Mouse (Mus musculus) liver, embryonic 16.5 days (tissue): ENCODE data around the gene 9930104L06Rik. TPM values are rescaled to one million over a fixed set of nuclear protein-coding genes. Genes with fewer than 3 reads are reported as not detected.

ENCODE experiments used
- ATAC-seq: fragments of 200-750 bp; cut with Nextera tagmentation; 2 replicates; pipeline ENCODE4 v1.8.0; 2017; ENCODE audit warnings: low read depth, mild to moderate bottlenecking, moderate number of reproducible peaks, moderate library complexity
- H3K27ac ChIP-seq: fragments of 300-500 bp; sonication (generic); 2 replicates; pipeline ENCODE4 v1.5.1; 2014; ENCODE audit warnings: mild to moderate bottlenecking, low read length
- H3K27me3 ChIP-seq: fragments of 300-500 bp; sonication (generic); 2 replicates; pipeline ENCODE4 v1.6.1; 2014; ENCODE audit warnings: low read depth, low read length, mixed read lengths; ENCODE audit not compliant: control insufficient read depth, insufficient read depth
- H3K36me3 ChIP-seq: fragments of 300-500 bp; sonication (generic); 2 replicates; pipeline ENCODE4 v1.6.1; 2014; ENCODE audit warnings: mild to moderate bottlenecking; ENCODE audit not compliant: control insufficient read depth, insufficient read depth
- H3K4me1 ChIP-seq: fragments of 300-500 bp; sonication (generic); 2 replicates; pipeline ENCODE4 v1.6.1; 2014; ENCODE audit warnings: low read depth, low read length, mixed read lengths; ENCODE audit not compliant: control insufficient read depth
- H3K4me2 ChIP-seq: fragments of 300-500 bp; sonication (generic); 2 replicates; pipeline ENCODE4 v1.6.1; 2014; ENCODE audit warnings: low read depth, low read length, mixed read lengths
- H3K4me3 ChIP-seq: fragments of 300-500 bp; sonication (generic); 2 replicates; pipeline ENCODE4 v1.5.1; 2014; ENCODE audit warnings: low read depth, mild to moderate bottlenecking, low read length
- H3K9ac ChIP-seq: fragments of 300-500 bp; sonication (generic); 2 replicates; pipeline ENCODE4 v1.6.1; 2014; ENCODE audit warnings: low read depth, low read length
- H3K9me3 ChIP-seq: fragments of 300-500 bp; sonication (generic); replicated peaks from 2 replicates; pipeline ENCODE4 v1.6.1; 2016; ENCODE audit warnings: low read length; ENCODE audit not compliant: control insufficient read depth
- WGBS: fragments of 180-500 bp; shearing (Covaris S2); extraction: QIAGEN DNeasy Blood & Tissue Kit; methylation state at CpG from one replicate; pipeline ENCODE4 v1.1.7; 2014; ENCODE audit not compliant: insufficient replicate concordance; 5-methylcytosine and 5-hydroxymethylcytosine counted together
- polyA plus RNA-seq: library from polyadenylated mRNA; unstranded; fragments of >200 nt; fragmentation: Nextera tagmentation; extraction: Ambion mirVana; gene quantifications from 2 replicates; pipeline ENCODE4 v1.2.1, GENCODE M21; 2015

9930104L06Rik gene
- polyA plus RNA-seq, 1 experiment from 2014 or later = 4.3 TPM

DNA sequence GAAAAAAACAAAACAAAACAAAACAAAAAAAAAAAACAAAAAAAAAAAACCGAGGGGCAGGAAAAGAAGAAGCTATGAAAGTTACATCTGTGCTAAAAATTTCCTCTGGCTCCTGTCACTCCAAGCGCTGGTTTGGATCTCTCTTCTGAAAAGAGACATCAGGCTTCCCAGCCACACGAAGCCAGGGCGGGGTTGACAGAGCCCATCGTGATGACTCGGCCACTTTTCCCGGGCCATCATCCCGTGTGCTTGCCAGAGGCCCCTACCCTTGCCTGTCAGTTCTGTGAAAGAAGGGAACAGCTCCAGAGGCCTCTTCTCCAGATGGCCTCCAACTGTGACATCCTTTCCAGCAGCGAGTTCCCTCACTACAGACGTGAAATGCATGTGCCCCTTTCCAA, 14.2 kb downstream of the 9930104L06Rik start:
- ATAC-seq = no peak
- Histone ChIP-seq H3K4me3 (no peak overlapping the region), H3K4me1 (no peaks in the 10 kb centered on the region), H3K36me3 (no peaks in the 10 kb centered on the region), H3K4me2 (no peak overlapping the region), H3K9me3 (no peaks in the 10 kb centered on the region), H3K27ac (no peak overlapping the region), H3K9ac (no peak overlapping the region), H3K27me3 (no peaks in the 10 kb centered on the region)
- 28% methylated on average over 10 of the region's 10 CpGs for WGBS

DNA sequence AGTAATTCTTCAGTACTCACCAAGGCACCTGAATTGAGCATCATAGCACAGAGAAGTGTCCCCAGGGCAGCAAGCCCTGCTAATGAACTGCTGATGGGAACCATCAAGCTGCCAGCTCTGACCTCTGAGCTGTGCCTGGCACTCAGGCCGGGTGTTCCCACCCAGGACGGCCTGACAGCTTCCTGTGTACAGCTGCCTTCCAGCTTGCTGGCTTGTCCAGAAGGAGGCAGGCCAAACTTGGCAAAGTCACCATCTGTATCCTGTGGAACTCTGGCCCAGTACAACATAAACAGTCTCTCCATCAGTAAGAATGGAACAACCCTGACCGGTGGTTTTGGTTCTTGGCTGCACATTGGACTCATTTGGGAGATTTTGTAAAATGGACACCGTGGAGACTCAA, 16.7 kb downstream of the 9930104L06Rik start:
- Histone ChIP-seq H3K4me3 (no peak overlapping the region), H3K27me3 (no peaks in the 10 kb centered on the region), H3K4me1 (no peaks in the 10 kb centered on the region), H3K9me3 (no peaks in the 10 kb centered on the region), H3K9ac (no peak overlapping the region), H3K27ac (no peak overlapping the region), H3K36me3 (no peaks in the 10 kb centered on the region), H3K4me2 (no peak overlapping the region)
- ATAC-seq = no peak
- WGBS = 51% methylated on average over 4 of the region's 4 CpGs

DNA sequence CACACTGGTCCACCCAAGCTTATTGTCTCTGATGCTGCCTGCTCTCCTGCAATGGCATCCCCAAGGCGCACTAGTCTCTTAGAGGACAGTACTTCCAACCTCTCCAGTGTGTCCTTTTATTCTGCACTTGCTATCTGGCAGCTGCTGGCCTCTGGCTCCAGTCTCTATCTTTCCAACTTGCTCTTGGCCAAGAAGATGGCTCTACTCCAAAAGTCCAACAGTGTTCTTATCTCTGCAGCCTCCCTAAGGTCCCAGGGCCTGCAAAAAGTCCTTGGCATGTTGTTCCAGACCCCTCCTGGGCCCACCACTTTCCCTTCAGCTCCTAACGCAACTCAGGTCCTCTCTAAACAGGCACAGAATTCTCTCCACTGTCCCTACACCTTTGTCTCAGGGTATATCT, 20.4 kb downstream of the 9930104L06Rik start:
- H3K27ac ChIP-seq = no peak overlapping the region

DNA sequence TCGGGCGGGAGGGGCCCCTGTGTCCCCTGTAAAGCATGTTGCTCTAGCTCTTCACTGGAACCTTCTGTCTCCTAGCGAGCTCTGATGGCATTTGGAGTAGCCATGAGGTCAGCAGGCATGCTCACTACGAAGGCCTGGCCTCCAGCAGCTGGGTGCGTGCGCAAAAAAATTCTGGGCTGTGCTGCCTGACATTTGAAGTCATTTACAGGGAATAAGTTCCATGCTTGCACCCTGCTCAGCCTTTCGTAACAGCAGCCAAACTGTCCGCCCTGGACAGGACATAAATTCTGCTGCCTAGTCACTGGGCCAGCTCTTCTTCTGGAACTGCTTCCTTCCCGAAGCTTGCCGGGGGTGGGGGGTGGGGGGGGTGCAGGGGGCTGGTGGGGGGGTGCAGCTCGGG, 22.2 kb downstream of the 9930104L06Rik start:
- H3K27me3 ChIP-seq = no peaks in the 10 kb centered on the region
- H3K4me1 ChIP-seq = no peaks in the 10 kb centered on the region
- no peak overlapping the region for H3K4me2 ChIP-seq
- no peak overlapping the region for H3K9ac ChIP-seq
- 47% methylated on average over 11 of the region's 11 CpGs for WGBS
- H3K36me3 ChIP-seq = no peaks in the 10 kb centered on the region
- H3K4me3 ChIP-seq = no peak overlapping the region
- no peak overlapping the region for H3K27ac ChIP-seq
- no peak for ATAC-seq
- no peaks in the 10 kb centered on the region for H3K9me3 ChIP-seq

More for the DNA sequence above, 20.4 kb downstream of the 9930104L06Rik start:
- Histone ChIP-seq H3K9ac (no peak overlapping the region), H3K36me3 (no peaks in the 10 kb centered on the region), H3K4me3 (no peak overlapping the region), H3K4me1 (no peaks in the 10 kb centered on the region), H3K4me2 (no peak overlapping the region), H3K27me3 (no peaks in the 10 kb centered on the region), H3K9me3 (no peaks in the 10 kb centered on the region)
- WGBS = 67% methylated on average over 2 of the region's 2 CpGs
- ATAC-seq = no peak

DNA sequence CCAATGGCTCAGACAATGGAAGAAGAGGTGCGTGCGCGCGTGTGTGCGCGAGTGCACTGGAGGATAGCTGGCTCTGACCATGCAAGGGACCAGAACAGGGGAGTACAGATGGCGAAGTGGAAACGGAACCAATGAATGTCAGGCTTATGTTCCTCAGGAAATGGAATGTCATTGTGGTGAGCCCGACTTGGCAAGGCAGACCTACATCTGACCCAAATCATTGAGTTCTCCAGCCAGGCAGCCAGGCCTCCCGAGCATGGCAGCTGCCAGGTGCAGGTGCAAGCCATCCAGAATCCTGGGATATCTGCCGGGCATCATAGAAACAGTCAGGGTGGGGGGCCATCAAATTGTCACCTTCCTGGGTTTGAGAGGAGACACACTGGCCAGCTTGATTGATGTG, 24.1 kb downstream of the 9930104L06Rik start:
- Histone ChIP-seq H3K36me3 (no peaks in the 10 kb centered on the region), H3K4me3 (no peak overlapping the region), H3K27me3 (no peaks in the 10 kb centered on the region), H3K27ac (no peak overlapping the region), H3K9me3 (no peaks in the 10 kb centered on the region), H3K4me2 (no peak overlapping the region), H3K9ac (no peak overlapping the region), H3K4me1 (no peaks in the 10 kb centered on the region)
- ATAC-seq = no peak
- WGBS = 58% methylated on average over 11 of the region's 11 CpGs

DNA sequence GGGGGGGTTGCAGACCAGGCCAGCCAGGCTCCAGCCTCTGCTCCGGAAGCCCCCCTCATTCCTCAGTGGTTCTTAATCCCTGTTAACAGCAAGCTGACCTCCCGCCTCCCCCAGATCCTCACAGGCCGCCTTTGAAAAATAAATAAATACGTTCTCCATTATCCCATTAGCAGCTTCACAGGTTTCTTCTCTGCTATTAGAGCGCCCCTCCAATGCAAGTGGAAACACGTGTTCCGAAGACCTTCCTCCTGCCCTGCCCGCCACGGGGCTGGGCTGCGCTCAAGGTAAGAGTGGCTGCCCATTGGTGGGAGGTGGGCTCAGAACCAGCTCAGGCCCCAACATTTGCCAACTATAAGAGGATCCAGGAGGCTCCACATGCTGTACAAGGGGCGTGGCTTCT, 25.7 kb downstream of the 9930104L06Rik start:
- H3K27ac ChIP-seq = no peak overlapping the region
- H3K4me3 ChIP-seq = no peak overlapping the region
- no peaks in the 10 kb centered on the region for H3K36me3 ChIP-seq
- no peaks in the 10 kb centered on the region for H3K27me3 ChIP-seq
- no peaks in the 10 kb centered on the region for H3K9me3 ChIP-seq
- ATAC-seq = no peak
- H3K4me2 ChIP-seq = no peak overlapping the region
- H3K4me1 ChIP-seq = no peaks in the 10 kb centered on the region
- no peak overlapping the region for H3K9ac ChIP-seq
- 60% methylated on average over 11 of the region's 11 CpGs for WGBS

DNA sequence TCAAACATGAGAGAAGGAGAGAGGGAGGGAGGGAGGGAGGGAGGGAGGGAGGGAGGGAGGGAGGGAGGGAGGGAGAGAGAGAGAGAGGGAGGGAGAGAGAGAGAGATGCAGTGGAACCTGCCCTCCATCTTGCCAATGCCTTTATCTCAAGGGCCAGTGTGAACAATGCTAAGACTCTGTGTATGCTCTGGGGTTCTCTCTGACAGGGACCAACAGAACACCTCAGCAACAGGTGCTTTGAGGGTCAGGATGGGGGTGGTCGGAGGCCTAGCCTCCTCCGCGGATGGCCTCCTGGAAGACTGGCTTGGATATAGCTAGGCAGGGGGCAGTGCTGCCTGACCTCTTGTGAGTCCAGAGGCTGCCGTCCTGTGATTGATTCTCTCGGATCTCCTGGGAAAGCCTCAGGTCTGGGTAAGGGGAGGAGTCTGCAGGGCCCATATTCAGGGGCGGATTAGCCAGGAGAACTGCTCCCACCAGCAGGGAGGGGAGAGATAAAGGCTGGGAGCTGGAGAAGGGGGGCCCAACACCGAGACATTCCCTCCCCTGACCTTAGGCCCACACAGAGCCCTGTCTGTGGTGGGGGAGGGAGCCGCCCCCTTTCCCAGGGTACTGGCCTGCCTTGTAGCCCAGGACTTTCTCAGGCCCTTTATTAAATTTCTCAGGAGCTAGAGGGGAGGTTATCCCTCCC, 28.2 kb downstream of the 9930104L06Rik start:
- Histone ChIP-seq H3K27me3 (no peaks in the 10 kb centered on the region), H3K27ac (no peak overlapping the region), H3K4me2 (no peak overlapping the region), H3K9ac (no peak overlapping the region), H3K36me3 (no peaks in the 10 kb centered on the region), H3K4me1 (no peaks in the 10 kb centered on the region), H3K4me3 (no peak overlapping the region), H3K9me3 (no peaks in the 10 kb centered on the region)
- 40% methylated on average over 8 of the region's 8 CpGs for WGBS
- ATAC-seq = no peak

DNA sequence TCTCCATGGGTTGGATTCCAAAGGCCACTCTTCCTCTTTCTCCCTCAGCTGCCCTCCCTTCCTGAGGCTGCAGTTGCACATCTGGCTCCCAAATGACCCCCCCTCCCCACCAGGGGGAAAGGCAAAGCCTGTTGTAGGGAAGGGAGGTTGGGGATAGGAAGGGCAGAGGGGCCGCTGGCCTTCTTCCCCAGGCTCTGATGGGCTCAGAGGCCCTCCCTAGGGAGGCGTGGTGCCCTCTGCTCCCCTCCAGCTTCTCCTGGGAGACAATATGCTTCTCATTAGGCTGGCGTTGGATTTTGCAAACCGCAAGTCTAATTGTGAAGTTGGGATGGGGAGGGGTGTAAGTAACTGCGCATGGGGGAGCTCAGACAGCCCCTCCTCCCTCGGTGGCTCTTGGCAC, 31.9 kb downstream of the 9930104L06Rik start:
- H3K4me1 ChIP-seq = no peaks in the 10 kb centered on the region

DNA sequence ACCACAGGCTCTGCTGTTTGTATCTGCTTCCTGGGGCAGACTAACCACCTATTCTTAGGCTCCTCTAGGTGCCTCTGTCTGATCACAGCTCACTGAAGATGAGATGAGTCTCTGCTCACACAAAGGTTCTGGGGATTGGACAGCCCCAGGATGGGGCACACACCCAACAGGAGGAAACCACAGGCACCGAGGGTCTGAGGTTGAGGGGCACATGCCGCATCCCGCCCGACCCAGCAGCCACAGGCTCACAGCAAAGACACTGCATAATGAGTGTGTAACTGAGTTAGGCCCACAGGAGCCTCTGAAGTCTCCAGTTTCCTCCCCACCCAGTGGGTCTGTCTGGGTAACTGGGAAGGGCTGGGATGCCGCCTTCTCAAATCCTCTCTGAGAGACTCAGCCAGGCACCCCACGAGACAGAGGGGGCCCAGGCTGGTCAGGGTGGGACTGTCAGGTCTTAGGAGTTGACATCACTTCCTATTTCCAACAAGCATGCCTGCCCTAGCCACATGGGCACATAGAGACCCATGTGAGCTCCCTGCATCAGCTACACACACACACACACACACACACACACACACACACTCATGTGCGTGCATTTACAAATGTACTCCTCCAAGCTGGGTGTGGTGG, 32.5 kb downstream of the 9930104L06Rik start:
- 28% methylated on average over 7 of the region's 7 CpGs for WGBS
- H3K36me3 ChIP-seq = no peaks in the 10 kb centered on the region
- no peaks in the 10 kb centered on the region for H3K4me1 ChIP-seq
- H3K9me3 ChIP-seq = no peaks in the 10 kb centered on the region
- ATAC-seq = no peak
- no peak overlapping the region for H3K27ac ChIP-seq
- no peak overlapping the region for H3K4me3 ChIP-seq
- H3K9ac ChIP-seq = no peak overlapping the region
- H3K27me3 ChIP-seq = no peaks in the 10 kb centered on the region
- H3K4me2 ChIP-seq = no peak overlapping the region

More for the DNA sequence above, 31.9 kb downstream of the 9930104L06Rik start:
- 48% methylated on average over 6 of the region's 6 CpGs for WGBS
- H3K27ac ChIP-seq = no peak overlapping the region
- no peak overlapping the region for H3K4me3 ChIP-seq
- H3K27me3 ChIP-seq = no peaks in the 10 kb centered on the region
- no peak overlapping the region for H3K9ac ChIP-seq
- no peaks in the 10 kb centered on the region for H3K36me3 ChIP-seq
- ATAC-seq = no peak
- no peak overlapping the region for H3K4me2 ChIP-seq
- H3K9me3 ChIP-seq = no peaks in the 10 kb centered on the region
